Mouse (Mus musculus): ENCODE data around the gene Prss2. TPM values are rescaled to one million over a fixed set of nuclear protein-coding genes. Genes with fewer than 3 reads are reported as not detected.
A peak's percentile ranks its signal among the peaks of the same experiment; 100 is the strongest.
"Not testable (repeated sequence)": the region's sequence is repeated elsewhere in the genome, so short reads cannot be mapped to it uniquely, and the experiment has no call there.

Prss2 gene
- polyA plus RNA-seq, 1 experiment from 2014 or later: not detected

- no peaks in the 10 kb centered on the region for H3K36me3 ChIP-seq (ENCODE audit: control insufficient read depth, insufficient read depth, low read length)
- no peak overlapping the region for H3K27ac ChIP-seq (ENCODE audit: low read depth, low read length)
- H3K9me3 ChIP-seq (ENCODE audit: control insufficient read depth, low read length): no peaks in the 10 kb centered on the region
- H3K27me3 ChIP-seq (ENCODE audit: control insufficient read depth, insufficient read depth, low read length): no peaks in the 10 kb centered on the region
- H3K4me2 ChIP-seq (replicated peaks; ENCODE audit: low read depth, low read length): no peak overlapping the region
- no peak for ATAC-seq (ENCODE audit: low FRiP score, low TSS enrichment)
- 87% methylated on average over 4 of the region's 4 CpGs for WGBS
- no peak overlapping the region for H3K9ac ChIP-seq (ENCODE audit: low read depth, low read length)
- no peaks in the 10 kb centered on the region for H3K4me1 ChIP-seq (ENCODE audit: control insufficient read depth, insufficient read depth, low read length)
- H3K4me3 ChIP-seq (ENCODE audit: low read length): peak overlapping the region; percentile 18; the same call in 1 of the 2 replicates
These were observed 41.0 kb downstream of the Prss2 start for GRCm38 (mm10) chr6:41562598-41562997.

DNA sequence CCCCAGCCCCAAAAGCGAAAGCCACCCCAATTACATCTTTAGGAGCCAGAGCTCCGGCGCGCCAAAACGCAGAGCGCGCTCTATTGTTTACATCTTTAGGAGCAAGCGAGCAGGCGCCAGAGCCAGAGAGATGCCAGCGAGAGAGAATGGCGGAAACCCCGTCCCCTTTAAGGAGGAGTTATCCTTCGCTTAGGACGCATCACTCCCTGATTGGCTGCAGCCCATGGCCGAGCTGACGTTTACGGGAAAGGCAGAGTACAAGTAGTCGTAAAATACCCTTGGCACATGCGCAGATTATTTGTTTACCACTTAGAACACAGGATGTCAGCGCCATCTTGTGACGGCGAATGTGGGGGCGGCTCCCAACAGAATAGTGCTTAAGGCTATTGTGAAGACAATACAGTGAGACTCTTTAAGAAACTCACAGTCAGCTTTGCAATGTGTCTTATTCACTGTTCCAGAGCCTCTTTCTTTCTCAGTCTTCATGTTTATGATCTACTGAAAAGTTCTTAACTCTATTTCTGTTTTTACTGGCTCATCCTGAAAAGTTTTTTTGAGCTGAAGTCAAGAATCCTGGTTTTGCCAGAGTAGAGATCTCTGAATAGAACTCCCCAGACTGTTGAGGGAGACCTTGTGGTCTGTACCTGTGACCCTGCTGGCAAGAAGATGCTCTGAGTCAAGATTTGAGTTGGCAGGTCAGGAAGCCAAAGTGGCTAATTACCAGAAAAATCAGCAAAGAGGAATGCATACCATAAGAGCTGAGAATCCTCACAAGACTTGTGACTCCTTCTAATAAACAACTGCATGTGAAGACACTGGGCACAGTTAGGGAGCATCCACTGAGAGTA is 41.7 kb downstream of the Prss2 start:
- H3K27ac ChIP-seq (ENCODE audit: low read depth, low read length); H3K4me1 ChIP-seq (ENCODE audit: control insufficient read depth, insufficient read depth, low read length); H3K36me3 ChIP-seq (ENCODE audit: control insufficient read depth, insufficient read depth, low read length); H3K4me2 ChIP-seq (replicated peaks; ENCODE audit: low read depth, low read length); H3K9me3 ChIP-seq (ENCODE audit: control insufficient read depth, low read length); H3K27me3 ChIP-seq (ENCODE audit: control insufficient read depth, insufficient read depth, low read length); H3K9ac ChIP-seq (ENCODE audit: low read depth, low read length): not testable (repeated sequence)
- 69% methylated on average over 4 of the region's 23 CpGs for WGBS
- peak overlapping the region; percentile 18; the same call in 1 of the 2 replicates for H3K4me3 ChIP-seq (ENCODE audit: low read length)
- 0 out of 2 replicates have a peak, but pooled peaks have one; percentile 35 for ATAC-seq (ENCODE audit: low FRiP score, low TSS enrichment)

DNA sequence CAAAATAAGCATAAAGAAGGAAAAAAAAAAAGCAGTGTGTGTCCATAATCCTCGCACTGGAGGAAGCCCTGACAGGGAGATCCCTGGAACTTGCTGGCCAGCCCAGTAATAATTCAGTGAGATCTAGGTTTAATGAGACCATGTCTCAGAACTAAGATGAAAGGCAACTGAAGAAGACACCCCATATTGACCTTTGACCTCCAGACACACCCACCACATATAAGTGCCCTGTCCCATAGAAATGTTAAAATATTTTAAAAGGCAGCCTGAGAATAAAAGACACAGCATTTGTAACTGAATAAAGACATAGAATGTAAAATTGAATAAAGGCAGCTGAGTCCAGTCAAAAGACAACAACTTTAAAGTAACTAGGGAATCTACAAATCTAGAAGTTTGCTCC is 43.7 kb downstream of the Prss2 start:
- Histone ChIP-seq H3K27me3 (ENCODE audit: control insufficient read depth, insufficient read depth, low read length) (no peaks in the 10 kb centered on the region), H3K4me3 (ENCODE audit: low read length) (no peak overlapping the region), H3K9me3 (ENCODE audit: control insufficient read depth, low read length) (no peaks in the 10 kb centered on the region), H3K4me1 (ENCODE audit: control insufficient read depth, insufficient read depth, low read length) (no peaks in the 10 kb centered on the region), H3K27ac (ENCODE audit: low read depth, low read length) (no peak overlapping the region), H3K4me2 (replicated peaks; ENCODE audit: low read depth, low read length) (no peak overlapping the region), H3K9ac (ENCODE audit: low read depth, low read length) (no peak overlapping the region), H3K36me3 (ENCODE audit: control insufficient read depth, insufficient read depth, low read length) (no peaks in the 10 kb centered on the region)
- no peak for ATAC-seq (ENCODE audit: low FRiP score, low TSS enrichment)
- 46% methylated on average over 1 of the region's 1 CpGs for WGBS

DNA sequence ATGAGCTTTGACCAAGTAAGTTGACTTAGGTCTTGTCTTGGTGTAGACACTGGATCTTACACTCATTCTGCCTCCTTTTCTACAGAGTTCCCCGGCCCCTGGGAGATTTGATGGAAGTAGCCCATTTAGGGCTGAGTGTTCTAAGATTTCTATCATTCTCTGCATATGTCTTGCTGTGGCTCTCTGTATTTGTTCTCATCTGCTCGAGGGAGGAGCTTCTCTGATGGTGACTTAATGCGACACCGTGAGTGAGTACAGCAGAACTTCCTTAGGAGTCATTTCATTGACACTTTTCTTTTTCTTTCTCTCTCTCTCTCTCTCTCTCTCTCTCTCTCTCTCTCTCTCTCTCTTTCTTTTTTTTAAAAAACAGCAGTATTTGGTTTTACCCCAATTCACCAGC is 45.4 kb downstream of the Prss2 start:
- H3K9me3 ChIP-seq (ENCODE audit: control insufficient read depth, low read length): no peaks in the 10 kb centered on the region
- no peak overlapping the region for H3K4me3 ChIP-seq (ENCODE audit: low read length)
- no peaks in the 10 kb centered on the region for H3K36me3 ChIP-seq (ENCODE audit: control insufficient read depth, insufficient read depth, low read length)
- no peaks in the 10 kb centered on the region for H3K4me1 ChIP-seq (ENCODE audit: control insufficient read depth, insufficient read depth, low read length)
- no peak overlapping the region for H3K27ac ChIP-seq (ENCODE audit: low read depth, low read length)
- no peak overlapping the region for H3K4me2 ChIP-seq (replicated peaks; ENCODE audit: low read depth, low read length)
- WGBS: 85% methylated on average over 4 of the region's 4 CpGs
- H3K9ac ChIP-seq (ENCODE audit: low read depth, low read length): no peak overlapping the region
- H3K27me3 ChIP-seq (ENCODE audit: control insufficient read depth, insufficient read depth, low read length): no peaks in the 10 kb centered on the region
- ATAC-seq (ENCODE audit: low FRiP score, low TSS enrichment): no peak

DNA sequence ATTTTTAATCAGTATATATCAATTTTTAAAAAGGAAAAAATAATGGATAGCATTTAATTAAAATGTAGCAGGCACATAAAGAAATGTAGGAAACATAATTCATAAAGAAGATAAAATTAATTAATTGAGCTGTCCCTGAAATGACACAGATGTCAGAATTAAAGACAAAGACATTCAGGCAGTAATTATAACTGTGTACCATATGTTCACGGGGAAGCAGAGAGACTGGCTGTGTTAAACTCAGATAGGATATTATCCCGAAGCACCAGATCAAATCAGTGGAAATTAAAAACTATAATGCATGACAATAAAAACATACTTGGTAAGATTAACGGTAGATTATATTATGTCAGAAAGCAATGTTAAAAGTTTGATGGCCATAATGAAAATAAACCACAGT is 47.5 kb downstream of the Prss2 start:
- WGBS: 85% methylated on average over 3 of the region's 3 CpGs
- no peaks in the 10 kb centered on the region for H3K27me3 ChIP-seq (ENCODE audit: control insufficient read depth, insufficient read depth, low read length)
- H3K4me2 ChIP-seq (replicated peaks; ENCODE audit: low read depth, low read length): no peak overlapping the region
- H3K9ac ChIP-seq (ENCODE audit: low read depth, low read length): no peak overlapping the region
- H3K4me3 ChIP-seq (ENCODE audit: low read length): no peak overlapping the region
- ATAC-seq (ENCODE audit: low FRiP score, low TSS enrichment): no peak
- no peak overlapping the region for H3K27ac ChIP-seq (ENCODE audit: low read depth, low read length)
- no peaks in the 10 kb centered on the region for H3K9me3 ChIP-seq (ENCODE audit: control insufficient read depth, low read length)
- no peaks in the 10 kb centered on the region for H3K4me1 ChIP-seq (ENCODE audit: control insufficient read depth, insufficient read depth, low read length)
- no peaks in the 10 kb centered on the region for H3K36me3 ChIP-seq (ENCODE audit: control insufficient read depth, insufficient read depth, low read length)

Other genes with a start within 250 kb of the Prss2 start
- gene Try4, start 219.5 kb upstream of the Prss2 start, polyA plus RNA-seq (2014; fragmentation: Nextera tagmentation; extraction: Ambion mirVana): not detected in 2 replicates
- not detected in 2 replicates for gene Try5, start 204.9 kb upstream of the Prss2 start, polyA plus RNA-seq (2014; fragmentation: Nextera tagmentation; extraction: Ambion mirVana)
- not detected in 2 replicates for gene Try10, start 167.7 kb upstream of the Prss2 start, polyA plus RNA-seq (2014; fragmentation: Nextera tagmentation; extraction: Ambion mirVana)
- not detected in 2 replicates for gene Prss3, start 144.1 kb upstream of the Prss2 start, polyA plus RNA-seq (2014; fragmentation: Nextera tagmentation; extraction: Ambion mirVana)
- gene Gm5771, start 129.4 kb upstream of the Prss2 start, polyA plus RNA-seq (2014; fragmentation: Nextera tagmentation; extraction: Ambion mirVana): not detected in 2 replicates
- gene Gm10334, start 75.6 kb upstream of the Prss2 start, polyA plus RNA-seq (2014; fragmentation: Nextera tagmentation; extraction: Ambion mirVana): not detected in 2 replicates
- gene Prss1, start 62.9 kb upstream of the Prss2 start, polyA plus RNA-seq (2014; fragmentation: Nextera tagmentation; extraction: Ambion mirVana): not detected in 2 replicates
- 9.2 and 11.8 TPM in 2 replicates for gene Ephb6, start 83.7 kb downstream of the Prss2 start, polyA plus RNA-seq (2014; fragmentation: Nextera tagmentation; extraction: Ambion mirVana)
- gene Trpv6, start 114.6 kb downstream of the Prss2 start, polyA plus RNA-seq (2014; fragmentation: Nextera tagmentation; extraction: Ambion mirVana): 2.7 and 3.2 TPM in 2 replicates
- 0.16 TPM in 1 of 2 replicates, not detected in the other for gene Trpv5, start 159.0 kb downstream of the Prss2 start, polyA plus RNA-seq (2014; fragmentation: Nextera tagmentation; extraction: Ambion mirVana)
- 0.37 TPM in 1 of 2 replicates, not detected in the other for gene Llcfc1, start 162.6 kb downstream of the Prss2 start, polyA plus RNA-seq (2014; fragmentation: Nextera tagmentation; extraction: Ambion mirVana)
- 1.2 and 1.8 TPM in 2 replicates for gene Kel, start 182.6 kb downstream of the Prss2 start, polyA plus RNA-seq (2014; fragmentation: Nextera tagmentation; extraction: Ambion mirVana)

Data from kidney, embryonic 14.5 days (tissue).